Mouse (Mus musculus) adipose tissue, adult 10 weeks (tissue): ENCODE data around the gene Mettl26. TPM values are rescaled to one million over a fixed set of nuclear protein-coding genes. Genes with fewer than 3 reads are reported as not detected.

Experiments
- polyA plus RNA-seq: library from polyadenylated mRNA; stranded (reverse); fragments of 350-450 nt; fragmentation: Illumina TruSeq; extraction: RNeasy Lipid Tissue Mini Kit (QIAGEN cat#74804); gene quantifications from one replicate; pipeline ENCODE4 v1.2.3, GENCODE M21; 2014; ENCODE audit warnings: low read depth, low replicate concordance

Mettl26 gene
- polyA plus RNA-seq, result 50.1 TPM

DNA sequence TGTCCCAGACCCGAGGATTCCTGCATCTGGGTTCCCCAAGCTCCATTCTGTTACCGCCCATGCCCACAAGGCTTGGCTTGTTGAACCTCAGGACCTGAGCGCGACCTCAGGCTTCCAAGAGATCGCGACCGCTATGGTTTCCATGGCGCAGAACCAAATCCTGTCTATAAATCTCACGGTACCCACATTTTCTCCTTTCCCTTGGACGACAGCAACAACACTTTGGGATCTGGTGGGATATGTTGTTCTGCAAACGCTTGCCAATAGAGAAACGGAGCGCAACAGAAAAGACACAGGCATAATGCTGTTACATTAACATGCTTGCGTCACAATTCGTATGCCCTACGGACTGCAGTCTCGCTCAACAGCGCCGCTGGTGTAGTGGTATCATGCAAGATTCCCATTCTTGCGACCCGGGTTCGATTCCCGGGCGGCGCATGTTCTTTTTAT, at the start of gene Mettl26:
TSS of gene Mettl26 (plus strand) at position 354 of the 450 bp plus-strand sequence.

DNA sequence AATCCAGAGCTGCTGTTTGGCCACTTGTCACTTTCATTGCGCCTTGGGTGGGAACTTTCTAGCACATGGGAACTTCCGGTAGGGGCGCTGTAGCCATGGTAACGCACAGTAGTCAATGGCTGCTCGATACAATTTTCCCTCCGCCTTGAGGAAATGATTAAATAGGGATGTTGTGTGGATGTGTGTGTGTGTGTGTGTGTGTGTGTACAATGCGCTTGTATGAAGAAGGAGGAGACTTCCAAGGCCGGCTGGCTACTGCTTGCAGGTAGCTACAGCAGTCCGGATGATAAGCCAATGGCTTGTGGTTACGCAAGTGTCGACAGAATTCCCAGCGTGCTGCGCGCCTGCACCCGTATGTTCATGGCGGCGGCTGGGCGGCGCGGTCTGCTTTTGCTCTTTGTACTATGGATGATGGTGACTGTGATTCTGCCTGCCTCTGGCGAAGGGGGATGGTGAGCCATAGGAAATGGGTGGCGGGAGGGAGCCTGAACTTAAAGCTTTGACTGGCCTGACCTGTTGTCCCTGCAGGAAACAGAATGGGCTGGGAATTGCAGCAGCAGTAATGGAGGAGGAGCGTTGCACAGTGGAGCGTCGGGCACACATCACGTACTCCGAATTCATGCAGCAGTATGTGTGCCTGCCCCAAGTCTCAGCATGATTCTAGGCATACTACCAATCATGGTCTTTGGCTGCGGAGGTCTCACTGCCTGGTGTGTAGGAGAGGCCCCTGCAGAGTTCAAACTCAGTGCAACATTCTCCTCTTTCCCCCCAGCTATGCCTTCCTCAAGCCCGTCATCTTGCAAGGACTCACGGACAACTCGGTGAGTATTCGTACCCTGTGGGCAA, 45.9 kb upstream of the Mettl26 start, which contains the start of gene Jmjd8:
TSS of gene Jmjd8 (plus strand) at position 156 of the 846 bp plus-strand sequence.

DNA sequence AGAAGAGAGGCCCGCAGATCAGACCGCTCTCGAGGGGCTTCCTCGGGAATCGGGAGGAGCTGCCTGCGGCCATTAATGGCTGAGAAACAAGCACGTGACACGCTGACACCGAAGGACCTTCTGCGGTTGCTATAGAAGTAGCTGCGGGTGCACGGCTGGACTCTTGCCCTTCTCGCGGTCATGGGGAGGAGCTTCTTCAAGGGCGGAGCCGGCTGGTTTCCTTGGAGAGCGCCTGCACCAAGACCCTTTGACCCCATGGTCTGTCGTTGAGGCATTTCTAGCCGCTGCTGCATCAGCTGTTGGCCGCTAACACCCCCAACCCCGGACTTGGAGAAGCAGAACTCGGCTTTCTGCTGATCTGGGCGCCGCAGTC, 41.6 kb upstream of the Mettl26 start, which contains the start of gene Stub1:
TSS of gene Stub1 (minus strand) at position 114 of the 373 bp plus-strand sequence.

DNA sequence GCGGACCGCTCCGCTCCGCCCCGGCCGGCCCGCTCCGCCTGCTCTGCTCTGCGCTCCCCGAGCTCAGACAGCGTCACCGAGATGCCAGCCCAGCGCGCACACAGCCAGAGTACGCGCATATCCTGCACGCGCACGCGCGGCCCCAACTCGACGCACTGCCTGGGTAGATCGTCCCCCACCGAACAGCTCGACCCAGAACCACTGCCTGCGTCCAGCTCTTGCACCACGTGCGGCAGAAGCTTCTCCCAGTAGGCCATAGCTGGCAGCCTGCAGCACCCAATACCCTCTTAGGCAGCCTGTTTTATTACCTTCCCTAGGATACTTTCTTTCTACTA, 37.8 kb upstream of the Mettl26 start, which contains the start of gene Rhbdl1:
TSS of gene Rhbdl1 (minus strand) at position 220 of the 335 bp plus-strand sequence.

DNA sequence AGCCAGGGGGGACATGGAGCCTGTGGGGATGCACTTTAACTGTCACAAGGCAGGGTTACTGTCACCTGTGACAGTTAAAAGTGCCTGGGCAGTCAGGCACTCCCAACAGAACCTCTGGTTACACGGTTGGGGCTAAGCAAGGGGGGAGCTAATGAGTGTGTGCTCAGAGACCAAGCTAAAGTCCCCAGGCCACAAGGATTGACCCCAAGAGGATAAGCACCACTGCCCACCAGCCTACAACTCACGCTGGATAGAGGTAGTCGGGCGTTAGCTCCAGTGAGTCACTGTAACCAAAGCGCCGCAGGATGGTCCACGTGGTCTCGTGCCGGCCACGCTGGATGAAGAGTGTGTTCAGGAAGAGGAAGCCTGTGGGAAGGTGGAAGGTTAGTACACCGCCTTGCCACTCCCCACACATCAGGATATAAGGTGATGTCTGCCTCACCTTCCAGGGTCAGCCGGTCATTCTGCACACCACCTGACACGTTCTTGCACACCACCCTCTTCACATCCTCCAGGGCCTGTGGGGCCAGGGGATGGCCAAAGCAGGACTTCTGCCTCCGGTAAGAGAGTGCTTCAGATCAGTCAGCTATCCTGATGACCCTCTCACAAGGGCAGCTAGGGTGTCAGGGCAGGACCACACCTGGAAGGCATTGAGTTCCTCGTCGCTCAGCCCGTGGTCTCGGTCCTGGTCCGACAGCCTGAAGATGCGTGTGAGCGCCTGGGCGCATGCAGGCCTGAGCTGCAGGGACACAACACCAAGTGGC, 33.6 kb upstream of the Mettl26 start, which contains the start of gene Gm20683:
TSS of gene Gm20683 (minus strand) at position 647 of the 764 bp plus-strand sequence.

DNA sequence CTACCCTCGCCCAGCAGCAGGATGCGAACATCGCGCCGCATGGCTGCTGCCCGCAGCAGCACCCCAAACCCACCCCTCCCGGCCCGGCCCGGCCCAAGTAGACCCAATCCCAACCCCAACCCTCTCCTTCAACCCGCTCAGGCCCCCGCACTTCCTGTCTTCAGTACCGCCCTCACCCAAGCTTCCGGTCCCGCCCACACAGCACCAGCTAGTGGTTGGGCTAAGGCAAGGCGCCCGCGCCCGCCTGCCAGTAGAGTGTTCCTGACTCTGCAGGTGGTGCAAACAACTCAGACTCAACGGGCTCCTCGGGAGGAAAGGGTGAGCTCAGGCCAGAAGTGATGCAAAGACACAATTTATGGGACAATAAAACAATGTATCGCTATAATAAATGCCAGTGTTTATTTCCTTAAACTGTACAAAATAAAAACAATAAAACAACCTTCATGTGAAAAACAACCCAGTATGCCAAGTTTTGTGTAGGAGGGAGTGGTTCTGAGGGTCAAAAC, 30.4 kb upstream of the Mettl26 start, which contains the start of gene Rhot2:
TSS of gene Rhot2 (minus strand) at position 456 of the 506 bp plus-strand sequence.

DNA sequence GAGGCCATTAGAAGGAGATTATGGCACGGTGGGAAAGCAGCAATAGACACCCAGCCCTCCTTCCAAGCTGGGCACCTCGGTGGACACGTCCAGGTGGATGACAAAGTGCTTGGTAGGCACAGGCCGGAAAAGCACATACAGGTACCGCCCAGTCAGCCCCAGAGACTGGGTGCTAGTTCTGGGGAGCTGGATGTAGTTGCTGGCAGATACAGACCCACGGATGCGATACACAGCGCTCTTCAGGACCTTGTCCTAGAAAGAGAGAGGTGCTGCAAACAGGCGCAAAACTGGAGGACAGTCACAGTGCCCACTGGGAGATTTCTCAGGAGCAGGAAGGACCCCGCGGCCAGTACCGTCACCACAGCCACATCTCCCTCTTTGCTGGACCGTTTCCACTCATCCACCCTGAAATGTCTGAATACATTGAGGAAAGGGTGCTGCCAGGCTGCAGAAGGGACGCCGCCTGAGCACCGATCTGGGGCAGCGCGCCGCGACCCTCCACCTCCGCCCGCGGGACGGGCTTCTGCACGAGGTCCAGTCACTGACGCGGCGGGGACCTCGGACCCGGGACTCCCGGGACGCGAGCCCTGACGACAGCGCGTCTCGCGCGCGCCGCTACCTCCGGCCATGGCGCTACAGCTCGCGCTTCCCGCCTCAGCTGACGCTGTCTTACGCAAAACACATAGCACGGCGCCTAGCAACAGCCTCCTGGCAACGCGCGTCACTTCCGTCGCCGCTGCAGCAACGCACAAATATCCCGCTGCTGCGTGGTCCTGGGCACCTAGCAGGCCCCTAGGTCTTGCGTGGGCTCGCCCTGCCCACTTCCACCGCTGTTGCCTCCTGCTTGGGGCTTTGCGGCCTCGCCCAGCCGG, 13.8 kb upstream of the Mettl26 start, which contains the start of gene Wdr90:
TSS of gene Wdr90 (minus strand) at position 670 of the 872 bp plus-strand sequence.

DNA sequence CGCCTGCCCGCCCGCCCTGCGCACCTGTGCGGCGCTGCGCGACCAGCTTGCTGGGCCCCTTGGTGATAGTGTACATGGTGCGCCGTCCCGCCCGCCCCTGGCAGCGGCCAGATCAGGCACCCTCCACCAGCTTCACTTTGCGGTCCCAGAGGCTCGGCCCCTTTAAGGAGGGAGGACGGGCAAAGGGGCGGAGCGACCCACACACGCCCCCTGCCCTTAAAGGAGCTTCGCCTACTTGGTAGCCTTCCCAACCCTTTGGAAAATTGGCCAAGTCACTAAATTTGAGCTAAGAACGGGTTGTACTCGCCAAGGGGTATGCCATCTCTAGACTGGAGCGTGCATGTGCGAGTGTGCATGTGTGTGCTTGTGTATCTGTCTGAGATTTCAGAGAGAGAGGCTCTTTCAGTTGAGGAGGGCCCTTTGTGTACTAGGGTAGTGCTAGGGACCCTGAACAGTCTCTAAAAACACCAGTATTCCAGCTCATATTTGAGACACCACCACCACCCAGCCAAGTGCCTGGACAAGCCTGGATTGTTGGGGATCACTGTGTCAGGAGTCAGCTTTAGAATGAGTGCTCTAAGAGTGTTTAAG, 6.2 kb upstream of the Mettl26 start, which contains the start of gene Mcrip2:
TSS of gene Mcrip2 (minus strand) at position 164 of the 591 bp plus-strand sequence.

DNA sequence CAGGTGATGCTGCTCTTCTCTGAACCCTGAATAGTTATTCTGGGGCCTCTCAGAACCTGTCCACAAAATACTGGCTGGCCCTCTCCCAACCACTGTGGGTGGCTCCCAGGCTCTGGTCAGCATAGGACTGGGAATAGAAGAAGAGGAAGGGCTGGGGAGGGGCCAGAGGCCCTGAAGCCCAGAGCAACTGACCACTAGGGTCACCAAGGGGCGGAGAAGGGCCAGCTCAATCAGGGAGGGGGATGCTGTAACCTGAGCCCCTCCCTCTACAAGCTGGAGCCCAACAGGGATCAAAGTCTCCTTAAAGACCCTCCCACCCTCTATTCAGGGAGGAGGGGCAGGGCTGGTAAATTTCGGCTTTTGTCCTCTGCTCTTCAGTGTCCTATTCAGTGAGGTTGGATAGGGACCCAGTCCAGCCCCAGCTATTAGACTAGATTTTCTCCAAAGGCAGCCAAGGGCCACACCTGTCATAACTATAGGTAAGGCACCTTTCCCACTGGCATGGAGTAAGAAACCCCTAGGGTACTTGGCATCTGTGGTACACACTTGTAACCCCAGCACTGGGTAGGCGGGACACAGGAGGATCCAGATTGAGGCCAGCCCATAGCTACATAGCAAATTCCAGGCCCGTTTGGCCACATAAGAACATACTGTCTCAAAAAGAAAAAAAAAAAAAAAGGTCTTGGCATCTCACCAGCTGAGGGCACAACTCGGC, 5.5 kb downstream of the Mettl26 start, which contains the start of gene Wfikkn1:
TSS of gene Wfikkn1 (minus strand) at position 663 of the 715 bp plus-strand sequence.

DNA sequence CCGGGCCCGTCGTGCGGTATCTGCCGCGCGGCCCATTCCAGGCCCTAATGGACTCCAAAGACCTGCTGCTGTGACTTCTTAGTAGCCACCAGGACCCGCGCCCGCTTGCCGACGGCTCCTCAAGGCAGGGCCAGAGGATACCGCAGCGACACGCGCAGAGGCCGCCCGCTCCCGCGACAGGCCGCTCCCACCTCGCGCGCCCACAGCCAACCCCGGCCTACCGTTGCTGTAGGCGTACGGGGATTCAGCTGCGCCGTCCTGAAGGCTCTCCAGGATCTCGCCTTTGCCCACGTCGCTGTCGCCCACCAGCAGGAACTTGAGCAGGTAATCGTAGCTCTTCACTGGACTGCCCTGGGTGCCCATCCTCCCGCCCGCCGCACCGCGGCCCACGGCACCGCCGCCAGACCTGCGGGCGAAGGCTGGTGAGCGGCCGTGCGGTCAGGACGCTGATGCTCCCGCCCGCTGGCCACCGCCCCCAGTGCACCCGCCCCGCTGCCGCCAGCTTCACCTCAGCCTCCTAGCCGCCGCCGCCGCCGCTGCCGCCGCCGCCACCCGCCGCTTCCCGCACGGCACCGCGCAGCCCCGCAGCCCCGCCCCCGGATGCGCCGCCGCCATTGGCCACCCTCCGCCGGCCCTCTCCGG, 44.4 kb downstream of the Mettl26 start, which contains the start of gene Rab40c:
TSS of gene Rab40c (minus strand) at position 584 of the 642 bp plus-strand sequence.

Other genes starting within 250 kb of the Mettl26 start
- not detected for gene Gng13, start 157.9 kb upstream of the Mettl26 start, polyA plus RNA-seq
- 1.7 TPM for gene Chtf18, start 147.7 kb upstream of the Mettl26 start, polyA plus RNA-seq
- 10.7 TPM for gene Rpusd1, start 147.4 kb upstream of the Mettl26 start, polyA plus RNA-seq
- gene Mslnl, start 139.0 kb upstream of the Mettl26 start, polyA plus RNA-seq, result 0.11 TPM
- 26.3 TPM for gene Msln, start 120.7 kb upstream of the Mettl26 start, polyA plus RNA-seq
- 17.1 TPM for gene Narfl, start 101.3 kb upstream of the Mettl26 start, polyA plus RNA-seq
- gene Haghl, start 89.4 kb upstream of the Mettl26 start, polyA plus RNA-seq, result 27.9 TPM
- gene Ccdc78, start 88.5 kb upstream of the Mettl26 start, polyA plus RNA-seq, result 0.32 TPM
- gene Fam173a, start 82.2 kb upstream of the Mettl26 start, polyA plus RNA-seq, result 85.6 TPM
- not detected for gene AC134908.4, start 79.4 kb upstream of the Mettl26 start, polyA plus RNA-seq
- gene Metrn, start 77.9 kb upstream of the Mettl26 start, polyA plus RNA-seq, result 10.5 TPM
- gene Fbxl16, start 66.0 kb upstream of the Mettl26 start, polyA plus RNA-seq, result 0.35 TPM
- gene Wdr24, start 51.4 kb upstream of the Mettl26 start, polyA plus RNA-seq, result 14.1 TPM
- gene Jmjd8, start 46.2 kb upstream of the Mettl26 start, polyA plus RNA-seq, result 62.1 TPM
- 137 TPM for gene Stub1, start 41.7 kb upstream of the Mettl26 start, polyA plus RNA-seq
- gene Rhbdl1, start 37.8 kb upstream of the Mettl26 start, polyA plus RNA-seq, result 43.9 TPM
- 17.7 TPM for gene Gm20683, start 33.3 kb upstream of the Mettl26 start, polyA plus RNA-seq
- gene Rhot2, start 30.2 kb upstream of the Mettl26 start, polyA plus RNA-seq, result 37.8 TPM
- 12.3 TPM for gene Wdr90, start 13.6 kb upstream of the Mettl26 start, polyA plus RNA-seq
- 30.4 TPM for gene Mcrip2, start 6.3 kb upstream of the Mettl26 start, polyA plus RNA-seq
- gene Wfikkn1, start 5.8 kb downstream of the Mettl26 start, polyA plus RNA-seq, result 1.1 TPM
- gene Rab40c, start 44.7 kb downstream of the Mettl26 start, polyA plus RNA-seq, result 22.5 TPM
- gene Pigq, start 69.9 kb downstream of the Mettl26 start, polyA plus RNA-seq, result 65.9 TPM
- gene Nhlrc4, start 69.9 kb downstream of the Mettl26 start, polyA plus RNA-seq, result 2.3 TPM
- gene A930017K11Rik, start 77.5 kb downstream of the Mettl26 start, polyA plus RNA-seq, result 1.3 TPM
- 18.4 TPM for gene Capn15, start 110.7 kb downstream of the Mettl26 start, polyA plus RNA-seq
- gene Rab11fip3, start 194.5 kb downstream of the Mettl26 start, polyA plus RNA-seq, result 27.8 TPM
- gene Decr2, start 215.3 kb downstream of the Mettl26 start, polyA plus RNA-seq, result 22.2 TPM
- gene Nme4, start 220.5 kb downstream of the Mettl26 start, polyA plus RNA-seq, result 4.0 TPM
- 31.5 TPM for gene Tmem8, start 238.2 kb downstream of the Mettl26 start, polyA plus RNA-seq
- 68.3 TPM for gene Mrpl28, start 248.4 kb downstream of the Mettl26 start, polyA plus RNA-seq